Mouse (Mus musculus): ENCODE measurements around the gene Trmu.
"Not testable (repeated sequence)": the region's sequence is repeated elsewhere in the genome, so short reads cannot be mapped to it uniquely, and the experiment has no call there.

Trmu gene

DNA sequence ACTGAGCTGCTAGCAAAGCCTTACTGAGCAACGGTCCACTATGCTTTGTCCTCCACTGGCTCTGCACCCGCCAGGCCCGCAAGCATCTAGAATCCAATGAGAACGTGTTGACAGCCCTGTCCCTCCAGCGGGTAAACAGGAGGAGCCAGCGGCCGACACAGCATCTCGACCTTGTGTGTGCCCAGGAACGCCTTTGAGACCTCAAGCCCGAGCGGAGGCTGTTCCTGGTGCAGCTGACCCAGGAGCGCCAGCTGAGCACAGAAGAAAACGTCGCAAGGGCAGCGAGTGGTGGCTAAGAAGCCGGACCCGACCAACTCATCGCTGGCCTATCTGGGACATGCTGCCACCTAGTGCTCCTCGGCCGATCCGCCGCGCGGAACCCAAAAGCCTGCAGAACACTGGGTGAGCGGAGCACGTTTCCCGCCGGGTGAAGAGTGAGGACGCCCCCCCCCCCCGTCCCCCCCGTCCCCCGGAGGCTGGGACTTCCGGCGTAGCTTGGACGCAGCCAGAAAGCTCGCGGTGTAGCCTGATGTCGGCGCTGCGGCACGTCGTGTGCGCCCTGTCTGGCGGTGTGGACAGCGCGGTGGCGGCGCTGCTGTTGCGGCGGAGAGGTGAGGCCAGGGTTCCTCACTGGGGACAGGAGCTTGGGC, at the start of gene Trmu:
Trmu (plus strand) TSS at position 465 of the 650 bp plus-strand sequence.
- DNase-seq (ENCODE audit: low read depth, low spot score): peak; percentile 91

DNA sequence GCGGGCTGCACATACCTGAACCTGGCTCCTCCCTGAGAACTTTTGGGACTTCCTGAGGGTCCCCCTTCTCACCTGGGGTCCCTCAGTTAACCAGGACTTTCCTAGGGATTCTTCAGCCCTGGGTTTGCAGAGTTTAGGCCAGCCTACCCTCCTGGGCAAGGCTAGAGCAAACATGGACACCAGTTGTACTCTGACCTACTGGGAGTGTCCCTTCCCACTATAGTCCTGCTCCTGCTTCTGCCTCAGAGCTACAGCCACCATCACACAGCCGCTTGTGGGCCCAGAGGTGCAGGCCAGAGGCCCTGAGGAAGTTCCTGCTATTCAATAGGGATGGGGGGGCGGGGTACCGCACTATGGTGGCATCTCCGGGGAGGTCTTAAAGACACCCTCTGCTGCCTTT, 49.6 kb upstream of the Trmu start:
- DNase-seq (ENCODE audit: low read depth, low spot score): no peak

DNA sequence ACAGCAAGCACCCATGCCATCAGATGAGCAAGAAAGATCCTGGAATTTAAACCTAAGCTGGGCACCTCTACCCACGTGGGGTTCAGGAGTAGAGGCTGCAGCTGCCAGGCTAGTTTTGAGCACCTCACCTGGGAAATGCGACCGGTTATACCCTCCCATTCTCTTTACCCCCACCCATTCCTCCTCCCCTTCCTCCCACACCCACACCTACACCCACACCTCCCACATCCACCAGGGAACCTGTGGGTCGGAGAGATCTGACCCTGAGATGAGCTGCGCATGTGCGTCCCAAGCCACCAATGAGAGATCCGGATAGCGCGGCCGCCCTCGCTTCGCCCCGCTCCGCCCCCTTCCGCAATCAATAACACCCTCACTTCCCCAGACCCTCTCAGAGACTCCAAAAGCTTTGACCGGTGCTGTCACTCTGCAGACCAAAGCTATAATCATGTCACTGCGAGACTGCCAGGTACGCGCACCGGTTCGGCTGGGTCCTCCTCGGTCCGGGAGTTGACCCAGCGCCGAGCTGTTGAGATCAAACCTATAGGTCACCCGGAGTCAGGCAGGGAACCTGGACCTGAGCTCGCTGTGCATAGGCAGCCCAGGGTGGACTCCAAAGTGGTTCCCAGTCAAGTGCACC, 47.0 kb upstream of the Trmu start, which contains the start of gene Ttc38:
Ttc38 (plus strand) TSS at position 353 of the 637 bp plus-strand sequence.
- peak; percentile 91 for DNase-seq (ENCODE audit: low read depth, low spot score)

DNA sequence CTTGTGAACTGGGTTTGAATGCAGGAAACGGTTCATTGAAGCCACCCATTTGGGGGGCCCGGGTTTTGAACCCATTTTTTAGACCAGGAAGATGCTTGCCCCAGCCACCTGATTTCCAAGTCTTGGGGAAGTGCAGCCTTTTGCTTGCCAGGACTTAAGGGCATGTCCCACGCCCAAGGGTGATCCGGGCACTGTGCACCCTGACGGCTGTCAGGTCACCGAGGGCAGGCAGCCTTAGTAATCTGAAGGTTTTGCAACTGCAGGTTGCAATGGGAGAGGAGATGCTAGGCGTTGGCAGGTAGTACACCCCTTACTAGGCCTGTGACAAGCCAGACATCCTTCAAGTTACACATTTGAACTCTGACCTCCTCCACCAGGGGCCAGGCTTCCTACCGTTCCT, 46.5 kb upstream of the Trmu start:
- no peak for DNase-seq (ENCODE audit: low read depth, low spot score)

DNA sequence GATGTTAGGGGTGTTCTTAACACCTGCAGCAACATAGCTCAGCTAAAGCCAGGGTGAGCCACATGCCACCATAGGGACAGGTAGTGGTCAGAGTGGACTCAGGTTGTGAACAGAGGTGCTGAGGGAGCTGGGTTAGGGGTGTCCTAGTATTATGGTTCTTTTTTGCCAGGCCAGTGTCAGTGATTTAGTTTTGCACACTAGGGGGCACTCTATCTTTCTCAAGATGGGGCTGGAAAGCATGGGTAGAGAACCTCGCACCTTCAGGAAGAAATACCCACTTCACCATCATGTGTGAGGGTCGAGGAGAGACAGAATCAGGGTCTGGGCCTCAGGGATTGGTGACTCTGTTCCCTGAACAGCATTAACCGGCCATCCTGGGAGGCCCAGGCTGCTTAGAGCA, 43.8 kb upstream of the Trmu start:
- peak; percentile 40 for DNase-seq (ENCODE audit: low read depth, low spot score)

DNA sequence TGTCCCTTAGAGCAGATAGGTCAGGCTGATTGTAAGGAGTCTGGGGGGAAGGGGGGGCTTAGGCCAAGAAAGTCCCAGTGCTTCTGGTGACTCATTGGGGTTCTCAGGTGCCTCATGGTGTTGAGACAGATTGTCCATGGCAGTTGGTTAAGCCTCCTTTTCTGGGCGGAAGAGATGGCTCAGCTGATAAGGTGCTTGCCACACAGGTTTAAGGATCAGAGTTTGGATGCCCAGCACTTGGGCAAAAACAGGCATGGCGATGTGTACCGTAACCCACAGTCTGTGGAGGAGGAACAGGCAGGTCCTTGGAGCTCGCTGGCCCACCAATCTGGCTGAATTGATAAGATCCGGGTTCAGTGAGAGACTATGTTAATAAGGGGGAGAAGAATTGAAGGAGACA, 42.2 kb upstream of the Trmu start:
- no peak for DNase-seq (ENCODE audit: low read depth, low spot score)

DNA sequence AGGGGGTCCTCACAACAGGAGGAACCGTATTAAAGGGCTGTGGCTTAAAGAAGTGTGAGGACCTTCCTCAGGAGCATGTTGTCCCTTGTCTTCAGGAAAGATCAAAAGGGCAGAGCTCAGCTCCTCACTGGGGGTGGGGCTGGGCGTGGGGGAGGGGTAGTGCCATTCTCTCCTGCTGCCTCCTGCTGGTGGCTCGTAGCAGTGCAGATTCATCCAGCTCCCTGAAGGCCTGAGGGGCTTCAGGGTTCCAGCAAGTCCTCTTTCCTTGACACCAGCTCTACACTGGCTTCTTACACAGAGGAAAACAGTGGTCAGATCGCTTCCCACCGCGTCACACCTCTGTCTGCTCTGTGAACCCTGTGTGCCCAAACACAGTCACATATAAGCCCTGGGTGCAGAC, 38.1 kb upstream of the Trmu start:
- DNase-seq (ENCODE audit: low read depth, low spot score): peak; percentile 35

DNA sequence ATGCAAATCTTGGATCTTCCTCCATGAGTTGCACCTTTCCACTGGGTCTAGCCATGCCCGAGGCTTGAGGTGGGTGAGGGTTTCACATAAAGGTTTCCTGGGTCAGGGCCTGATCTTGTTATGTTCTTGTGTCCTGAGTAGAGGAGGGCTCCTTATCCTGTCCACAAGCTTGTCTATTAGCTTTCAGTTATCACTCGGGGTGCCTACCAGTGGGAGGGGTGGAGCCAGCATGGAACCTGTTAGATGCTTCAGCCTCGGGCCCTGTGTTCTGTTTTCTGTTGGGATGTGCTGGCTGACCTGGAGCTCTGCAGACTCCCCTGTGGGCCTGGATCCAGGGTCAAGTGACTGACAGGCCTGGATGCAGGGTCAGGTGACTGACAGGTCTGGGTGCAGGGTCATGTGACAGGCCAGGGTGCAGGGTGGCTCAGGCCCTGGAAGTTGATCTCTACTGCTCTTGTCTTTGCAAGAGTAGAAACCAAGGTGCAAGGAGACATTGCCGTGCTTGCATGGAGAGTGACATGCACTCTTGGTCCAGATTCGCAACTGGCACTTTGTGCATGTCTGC, 37.2 kb upstream of the Trmu start:
- no peak for DNase-seq (ENCODE audit: low read depth, low spot score)

DNA sequence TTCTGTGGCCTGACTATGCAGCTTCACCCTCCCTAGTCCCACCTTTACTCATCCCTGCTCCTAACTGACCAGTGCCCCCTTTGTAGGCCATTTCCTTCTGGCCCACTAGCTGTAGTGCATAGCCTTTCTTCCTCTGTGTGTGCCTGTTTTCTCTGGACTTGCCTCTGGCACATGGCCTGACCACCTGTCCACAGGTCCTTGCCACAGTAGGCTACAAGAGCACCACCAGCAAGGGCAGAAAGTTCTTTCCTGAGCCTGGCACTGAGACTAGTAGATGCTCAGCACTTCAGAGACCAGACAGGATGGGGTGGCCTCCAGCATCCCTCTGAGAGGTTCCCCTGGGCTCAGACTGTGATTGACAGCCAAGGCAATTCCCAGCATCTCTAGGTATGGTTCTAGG, 34.0 kb upstream of the Trmu start:
- DNase-seq (ENCODE audit: low read depth, low spot score): no peak

DNA sequence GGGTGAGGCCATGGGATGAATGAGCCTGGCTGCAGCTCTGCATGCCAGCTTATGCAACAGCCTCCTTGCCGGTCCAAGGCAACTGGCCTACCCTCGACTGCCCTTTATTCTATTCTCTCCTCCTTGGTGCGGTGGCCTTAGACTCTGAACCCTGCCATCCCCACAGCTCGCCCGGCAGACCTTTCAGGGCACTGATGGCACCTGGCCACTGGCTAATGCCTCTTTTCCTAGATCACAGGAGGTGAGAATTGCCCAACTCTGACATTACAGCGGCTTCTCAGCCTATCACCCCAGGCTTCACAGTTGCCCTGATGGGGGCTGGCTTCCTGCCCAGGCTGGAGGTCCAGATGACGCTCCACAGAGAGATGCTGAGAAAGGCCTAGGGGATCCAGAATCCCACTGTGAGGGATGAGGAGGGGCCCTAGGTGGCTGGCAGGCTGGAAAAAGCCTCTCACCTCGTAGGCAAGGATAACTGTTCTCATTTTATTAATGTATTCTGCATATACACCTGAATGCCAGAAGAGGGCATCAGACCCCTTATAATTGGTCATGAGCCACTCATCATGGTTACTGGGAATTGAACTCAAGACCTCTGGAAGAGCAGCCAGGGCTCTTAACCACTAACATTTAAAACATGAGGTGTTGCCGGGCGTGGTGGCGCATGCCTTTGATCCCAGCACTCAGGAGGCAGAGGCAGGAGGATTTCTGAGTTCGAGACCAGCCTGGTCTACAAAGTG, 27.3 kb upstream of the Trmu start:
- peak; percentile 29 for DNase-seq (ENCODE audit: low read depth, low spot score)

DNA sequence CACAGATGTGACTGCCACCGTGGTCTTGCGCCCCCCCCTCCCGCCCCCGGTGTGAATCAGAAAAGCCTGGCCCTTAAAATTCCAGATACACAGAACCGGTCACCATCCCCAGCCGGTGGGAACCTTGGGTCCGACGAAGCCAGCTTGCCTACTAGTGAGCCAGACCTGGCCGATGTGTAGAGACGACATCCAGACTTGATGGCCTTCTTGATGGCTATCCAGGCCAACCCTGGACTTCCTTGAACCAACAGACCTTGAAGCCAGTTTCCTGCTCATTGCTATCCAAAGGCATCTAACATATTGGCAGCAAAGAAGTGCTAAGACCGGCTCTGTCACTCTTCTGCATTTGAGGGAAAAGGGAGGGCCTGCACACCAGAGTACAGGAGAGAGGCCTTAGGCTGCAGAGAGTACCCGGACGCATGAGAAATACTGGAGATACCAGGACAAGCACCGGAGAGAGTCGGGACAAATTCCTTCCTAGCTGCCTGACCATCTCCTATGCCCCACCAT, 20.1 kb upstream of the Trmu start:
- DNase-seq (ENCODE audit: low read depth, low spot score): no peak

DNA sequence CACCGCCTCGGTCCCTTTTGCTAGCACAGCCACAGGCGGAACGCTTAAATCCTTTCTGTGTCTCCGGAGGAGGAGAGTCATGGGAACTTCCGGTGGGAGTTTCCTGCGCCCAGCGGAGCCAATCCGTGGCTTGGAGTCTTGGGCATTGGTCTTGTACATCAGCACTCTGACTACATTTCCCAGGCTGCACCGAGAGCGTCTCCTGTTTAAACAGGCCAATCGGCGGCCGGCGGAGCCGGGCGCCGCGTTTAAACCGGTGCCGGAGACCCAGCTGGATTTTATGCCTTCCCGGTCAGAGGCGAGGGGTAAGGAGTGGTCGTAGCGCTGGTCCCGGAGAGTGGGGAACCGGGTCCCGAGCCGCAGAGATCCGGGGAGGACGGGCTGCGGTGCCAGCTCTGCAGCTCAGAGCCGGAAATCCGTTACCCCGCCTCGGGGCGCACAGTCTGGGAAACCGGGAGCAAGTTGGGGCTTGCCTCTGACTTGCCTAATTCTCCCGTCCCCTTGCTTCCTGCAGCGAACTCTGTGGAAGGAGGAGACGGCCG, 19.6 kb upstream of the Trmu start, which contains the start of gene Gtse1:
Gtse1 (plus strand) TSS at position 256 of the 542 bp plus-strand sequence.
- peak; percentile 95 for DNase-seq (ENCODE audit: low read depth, low spot score)

DNA sequence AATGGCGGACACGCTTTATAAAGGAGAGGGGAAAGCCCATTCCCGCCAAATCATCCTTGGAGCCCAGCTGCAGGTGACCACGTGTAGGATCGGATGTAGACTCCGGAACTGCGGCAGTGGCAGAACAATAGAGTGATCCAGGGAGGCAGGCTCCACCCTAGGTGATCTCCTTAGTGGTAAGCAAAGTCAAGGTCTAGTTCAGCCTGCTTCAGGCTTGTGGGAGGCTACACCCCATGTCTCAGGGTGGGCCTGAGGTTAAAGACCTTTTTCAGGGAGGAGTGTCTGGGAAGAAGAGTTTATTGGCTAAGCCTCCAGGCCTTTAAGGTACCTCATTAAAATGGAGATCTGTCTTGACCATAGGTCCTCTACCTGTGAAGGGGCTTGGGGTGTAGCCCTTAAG, 13.2 kb upstream of the Trmu start:
- not testable (repeated sequence) for DNase-seq (ENCODE audit: low read depth, low spot score)

DNA sequence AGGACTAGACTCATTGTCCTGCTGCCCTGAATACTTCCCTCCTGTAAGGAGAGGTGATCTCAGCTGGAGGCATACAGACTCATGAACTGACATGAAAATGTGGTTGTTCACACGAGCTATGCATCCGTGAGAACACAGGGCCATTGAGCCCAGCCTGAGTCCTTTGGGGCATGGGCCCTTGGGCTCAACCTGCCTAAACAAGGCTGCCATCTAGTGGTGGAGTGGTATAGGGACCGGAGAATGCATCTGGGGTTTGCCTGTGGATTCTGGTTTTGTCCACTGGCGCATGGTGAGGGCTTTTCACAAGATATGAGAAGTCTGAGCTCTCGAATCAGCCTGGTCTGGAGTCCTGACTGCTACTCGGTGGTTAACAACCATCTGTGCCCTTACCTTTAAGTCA, 11.4 kb upstream of the Trmu start:
- DNase-seq (ENCODE audit: low read depth, low spot score): peak; percentile 65

DNA sequence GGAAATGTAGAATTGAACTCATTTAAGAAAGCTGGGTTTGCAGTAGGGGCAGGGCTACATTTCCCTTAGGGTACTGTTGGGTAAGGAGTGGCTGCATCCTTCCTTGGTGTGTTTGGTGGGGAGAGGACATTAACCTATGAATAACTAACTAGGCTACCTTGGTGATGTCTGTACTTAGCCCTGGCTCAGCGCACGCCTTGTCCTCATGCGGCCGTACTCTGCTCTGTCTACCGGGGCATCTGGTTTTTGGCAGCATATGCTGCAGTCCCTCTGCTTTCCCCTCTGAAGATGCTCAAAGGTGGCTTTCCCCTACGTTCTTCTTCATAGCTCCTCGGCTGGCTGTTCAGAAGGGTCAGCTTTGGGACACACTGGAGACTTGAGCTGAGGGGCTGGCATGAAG, 1.8 kb upstream of the Trmu start:
- DNase-seq (ENCODE audit: low read depth, low spot score): no peak

DNA sequence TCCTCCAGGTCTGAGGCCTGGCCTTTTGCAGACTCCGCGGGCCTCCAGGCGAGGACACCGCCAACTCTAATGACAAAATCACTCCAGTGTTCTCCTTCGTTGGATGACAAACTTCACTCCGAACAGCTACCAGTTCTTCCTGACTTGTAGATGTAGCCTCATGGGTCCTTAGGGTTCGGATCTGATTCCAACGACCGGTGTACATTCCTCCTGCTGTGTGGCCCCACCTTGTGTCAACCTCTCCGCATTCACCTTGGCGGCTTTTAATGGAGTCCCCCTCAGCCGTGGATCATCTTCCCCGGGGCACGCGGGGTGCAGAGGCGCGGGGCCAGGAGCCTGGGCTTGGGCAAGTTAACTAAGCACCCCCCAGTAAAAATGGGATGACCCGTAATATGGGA, 385 bp downstream of the Trmu start:
- DNase-seq (ENCODE audit: low read depth, low spot score): no peak

DNA sequence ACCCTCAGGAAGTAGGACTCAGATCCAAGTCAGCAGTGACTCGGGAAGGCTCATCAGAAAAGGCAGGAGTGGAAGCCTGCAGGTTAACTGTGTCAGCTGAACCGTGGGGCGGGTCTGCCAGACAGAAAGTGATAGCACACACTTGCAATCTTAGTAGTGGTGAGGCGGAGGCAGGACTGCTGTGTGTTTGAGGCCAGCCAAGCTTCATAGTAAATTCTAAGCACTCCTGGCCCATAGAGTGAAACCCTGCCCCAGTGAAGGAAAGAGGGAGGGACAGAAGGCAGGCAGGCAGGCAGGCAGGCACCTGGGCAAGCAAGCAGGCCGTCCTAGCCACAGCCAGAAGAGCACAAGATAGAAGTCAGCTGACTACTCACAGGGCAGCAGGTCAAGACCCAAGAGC, 6.5 kb downstream of the Trmu start:
- DNase-seq (ENCODE audit: low read depth, low spot score): no peak

DNA sequence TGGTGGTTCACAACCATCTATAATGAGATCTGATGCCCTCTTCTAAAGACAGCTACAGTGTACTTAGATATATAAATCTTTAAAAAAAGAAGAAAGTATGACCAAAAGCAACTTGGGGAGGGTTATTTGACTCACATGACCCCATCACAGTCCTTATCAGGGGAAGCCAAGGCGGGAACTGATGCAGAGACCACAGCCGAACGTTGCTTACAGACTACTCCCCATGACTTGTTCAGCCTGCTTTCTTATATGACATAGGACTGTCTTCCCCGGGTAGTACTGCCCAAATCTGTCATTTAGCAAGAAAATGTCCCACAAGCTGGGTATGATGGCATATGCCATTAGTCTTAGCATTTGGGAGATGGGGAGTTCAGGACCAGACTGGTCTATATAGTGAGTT, 10.1 kb downstream of the Trmu start:
- no peak for DNase-seq (ENCODE audit: low read depth, low spot score)

DNA sequence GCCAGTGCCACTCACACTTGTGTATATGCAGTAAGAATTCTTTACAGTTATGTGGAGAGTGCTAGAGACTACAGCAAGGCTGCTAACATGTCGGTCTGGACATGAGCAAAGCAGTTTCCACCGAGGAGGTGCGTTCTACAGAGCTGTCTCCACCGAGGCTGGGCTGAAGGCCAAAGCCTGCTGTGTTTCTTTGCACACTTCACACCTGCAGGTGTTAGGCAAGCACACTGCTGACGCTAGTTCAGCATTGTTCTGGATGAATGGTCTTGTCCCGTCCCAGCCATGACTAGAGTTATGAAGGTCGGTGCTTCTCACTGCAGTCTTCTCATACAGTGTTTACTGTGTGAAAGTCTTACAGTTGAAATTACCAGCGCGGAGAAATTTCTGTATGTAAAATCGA, 12.9 kb downstream of the Trmu start:
- no peak for DNase-seq (ENCODE audit: low read depth, low spot score)

DNA sequence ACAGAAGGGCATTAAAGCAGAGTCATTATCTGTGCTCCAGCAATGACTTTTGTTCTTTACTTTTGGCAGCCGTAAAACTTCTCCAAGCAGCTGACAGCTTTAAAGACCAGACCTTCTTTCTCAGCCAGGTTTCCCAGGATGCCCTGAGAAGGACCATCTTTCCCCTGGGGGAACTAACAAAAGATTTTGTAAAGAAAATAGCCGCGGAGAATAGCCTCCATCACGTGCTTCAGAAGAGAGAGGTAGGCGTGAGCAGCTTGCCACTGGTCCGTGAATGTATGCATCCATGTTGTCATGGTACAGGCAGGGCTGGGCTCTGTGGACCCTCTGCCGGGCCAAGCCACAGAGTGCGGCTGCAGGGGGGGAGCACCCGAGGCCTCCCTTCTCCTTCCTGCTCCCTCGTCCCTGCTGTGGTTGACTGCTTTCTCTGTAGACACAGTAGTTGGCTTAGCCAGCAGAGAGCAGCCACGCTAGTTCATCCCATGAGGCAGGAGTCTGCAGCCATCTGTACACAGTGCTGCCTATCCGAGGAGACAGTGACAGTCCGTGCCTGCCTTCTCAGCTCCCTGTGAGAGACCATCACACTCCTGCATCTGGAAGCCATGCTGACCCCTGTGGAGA, 13.5 kb downstream of the Trmu start:
- DNase-seq (ENCODE audit: low read depth, low spot score): no peak

DNA sequence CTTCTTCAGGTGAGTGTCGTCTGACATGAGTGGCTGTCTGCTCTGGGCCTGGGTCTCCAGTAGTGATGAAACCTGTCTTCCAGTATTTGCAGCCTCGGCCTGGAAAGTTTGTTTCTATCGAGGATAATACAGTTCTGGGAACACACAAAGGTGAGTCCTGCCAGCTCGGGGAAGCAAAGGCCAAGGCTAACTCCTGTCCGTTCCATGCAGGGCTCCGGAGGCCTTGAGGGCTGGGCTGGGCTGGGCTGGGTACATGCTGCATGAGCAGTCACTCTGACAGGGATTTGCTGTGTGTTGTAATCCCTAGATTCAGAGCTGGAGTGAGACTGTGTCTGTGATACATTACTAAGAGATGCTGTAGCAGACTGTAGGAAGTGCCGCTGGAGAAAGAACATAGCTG, 14.8 kb downstream of the Trmu start:
- no peak for DNase-seq (ENCODE audit: low read depth, low spot score)

DNA sequence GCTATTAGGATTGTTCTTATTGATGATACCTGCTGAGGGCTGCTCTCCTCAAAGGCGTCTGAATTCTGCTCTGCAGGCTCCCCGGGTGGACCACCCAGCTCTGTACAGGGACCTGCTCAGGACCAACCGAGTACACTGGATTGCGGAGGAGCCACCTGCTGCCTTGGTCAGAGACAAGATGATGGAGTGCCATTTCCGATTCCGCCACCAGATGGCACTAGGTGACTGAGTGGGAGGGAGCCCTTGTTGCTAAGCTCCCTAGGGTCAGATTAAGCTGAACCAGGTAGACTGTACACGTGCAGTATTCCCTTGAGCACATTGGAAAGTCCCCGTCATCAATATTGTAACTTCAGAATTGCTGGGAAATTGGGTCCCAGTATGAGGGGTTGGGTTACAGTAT, 17.2 kb downstream of the Trmu start:
- DNase-seq (ENCODE audit: low read depth, low spot score): peak; percentile 74
